Comparison of ENCODE assay signal across 9 mouse cellular contexts in the genomic region with DNA sequence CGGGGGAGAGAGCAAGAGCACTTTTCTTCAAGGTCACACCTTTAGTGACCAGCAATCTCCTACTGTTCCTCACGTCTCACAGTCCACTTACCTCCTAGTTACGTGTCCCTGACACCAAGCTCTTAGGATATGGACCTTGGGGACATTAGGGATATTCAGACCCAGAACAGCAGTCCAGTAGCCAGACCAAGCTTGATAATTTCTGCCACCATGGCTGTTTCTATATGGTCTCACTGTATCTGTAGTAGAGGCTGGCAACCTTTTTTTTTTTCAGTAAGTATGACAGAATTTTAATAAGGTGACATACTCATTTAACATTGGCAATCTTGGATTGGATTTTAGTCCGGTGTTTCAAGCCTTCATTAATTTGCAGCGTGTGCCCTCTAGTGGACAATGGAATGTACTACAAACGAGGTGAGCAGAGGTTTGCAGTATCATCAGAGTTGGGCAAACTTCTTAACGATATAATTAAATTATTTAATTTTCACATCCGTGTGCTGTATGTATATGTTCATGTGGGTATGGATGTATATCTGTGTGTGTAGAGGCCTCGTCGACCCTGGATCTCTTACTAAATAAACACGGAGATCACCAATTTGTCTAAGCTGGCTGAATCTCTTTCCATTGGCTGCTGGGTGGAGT. TPM values are rescaled to one million over a fixed set of nuclear protein-coding genes. Genes with fewer than 3 reads are reported as not detected.
DNase-seq lines count a peak whose midpoint lies in the region; ATAC-seq and TF ChIP-seq lines count a peak whose summit lies in the region.
"Had no signal": no experiment of that assay in that cellular context is flagged by ENCODE, and none has a peak within 500 bp of the region (broad histone marks: within the 10 kb centered on the region; RNA-seq: fewer than 3 reads in every experiment).

No protein-coding gene starts in this region.

- TF ChIP-seq RAD21 in CH12.LX (IDR thresholded peaks at IDR 0.05; ENCODE audit: low read depth, low read length), result peak; percentile 99

- peaks cover 1% of the 10 kb centered on the region for H3K9me3 ChIP-seq in CH12.LX (replicated peaks; ENCODE audit: low read length)

- H3K9ac ChIP-seq in CH12.LX (ENCODE audit: insufficient read depth, low read depth), result no peak overlapping the region

- dilution Hi-C loops in CH12.LX (cut with MboI; ENCODE audit: extremely low pct_ligation_motif_present, extremely low pct_unique_long_range_greater_than_20kb, low sequenced_read_pairs), result no loop called here

- no peak for TF ChIP-seq EP300 in CH12.LX (IDR thresholded peaks at IDR 0.05; ENCODE audit: low read length)

- H3K27ac ChIP-seq in CH12.LX (ENCODE audit: insufficient read depth, low read depth), result no peak overlapping the region

- in situ Hi-C loops in CH12.LX (cut with MboI; ENCODE audit: low pct_ligation_motif_present, low pct_unique_long_range_greater_than_20kb, low sequenced_read_pairs), result no loop called here

- TF ChIP-seq POLR2A in CH12.LX (IDR thresholded peaks at IDR 0.05; ENCODE audit: low read depth, low read length), result no peak

- H3K4me3 ChIP-seq in CH12.LX (replicated peaks in 1 of 3; ENCODE audit: low read depth in 2 of 3, low read length in 2 of 3, poor library complexity in 1 of 3), result no peak overlapping the region

- H3K36me3 ChIP-seq in CH12.LX (replicated peaks in 1 of 2; ENCODE audit: control insufficient read depth in 1 of 2, insufficient read depth in 1 of 2, low read length in 1 of 2), result no peaks in the 10 kb centered on the region
- no peaks in the 10 kb centered on the region for H3K36me3 ChIP-seq in splenic B cell, adult 2 months (ENCODE audit: control insufficient read depth, insufficient read depth, low read length, poor library complexity, severe bottlenecking)

- TF ChIP-seq CTCF in CH12.LX (conservative IDR thresholded peaks at IDR 0.05 in 1 of 2, IDR thresholded peaks at IDR 0.05 in 1 of 2; ENCODE audit: low read depth in 2 of 2, low read length in 2 of 2), result peak; percentile 85 to 91

- H3K27me3 ChIP-seq in CH12.LX (replicated peaks), result peaks cover 6% of the 10 kb centered on the region
- no peaks in the 10 kb centered on the region; the same call in 1 of the 2 replicates for H3K27me3 ChIP-seq in splenic B cell, adult 2 months (ENCODE audit: control insufficient read depth, insufficient read depth, low read length, poor library complexity, severe bottlenecking)

- no peaks in the 10 kb centered on the region for H3K79me2 ChIP-seq in CH12.LX (replicated peaks; ENCODE audit: control insufficient read depth, extremely low read depth, insufficient read depth, poor library complexity, severe bottlenecking)

- H3K4me1 ChIP-seq in CH12.LX (ENCODE audit: control insufficient read depth in 1 of 2, insufficient read depth in 2 of 2), result peaks cover 0 to 14% of the 10 kb centered on the region in 2 experiments; a peak in 2 of 4 replicates

- DNase-seq in adrenal gland, adult 18-20 months (ENCODE audit: low spot score in 2 of 2), result peak; percentile 30
- no peak for DNase-seq in adrenal gland, adult 8-10 months
- DNase-seq in CH12.LX (ENCODE audit: extremely low read depth), result peak; percentile 63
- DNase-seq in cerebellum, adult 8-10 months, result peak; percentile 45
- peak; percentile 43 for DNase-seq in forelimb bud, embryonic 11.5 days (ENCODE audit: low read depth, low spot score)
- peak; percentile 63 for DNase-seq in kidney, postnatal 10 days
- DNase-seq in splenic B cell, adult 2 months (ENCODE audit: low read depth, low spot score), result peak; percentile 78

- peak overlapping the region; percentile 84; the same call in 1 of the 2 replicates for H3K4me2 ChIP-seq in CH12.LX (ENCODE audit: insufficient read depth, low read depth, poor library complexity, severe bottlenecking)

- ATAC-seq in megakaryocyte, adult 5-6 weeks (ENCODE audit: poor library complexity, severe bottlenecking), result peak; percentile 74

TF ChIP-seq in CH12.LX, 34 proteins besides CTCF, POLR2A, EP300 and RAD21:
- TF ChIP-seq SMC3 (IDR thresholded peaks at IDR 0.05; ENCODE audit: low read depth, low read length) (peak; percentile 86), MXI1 (IDR thresholded peaks at IDR 0.05; ENCODE audit: low read depth, low read length) (no peak), BHLHE40 (IDR thresholded peaks at IDR 0.05; ENCODE audit: low read depth, low read length) (no peak), ZC3H11A (IDR thresholded peaks at IDR 0.05; ENCODE audit: low read depth, low read length) (peak; percentile 79)
TF ChIP-seq in CH12.LX: peak in this region for 2.

RNA-seq across cellular contexts. Expression of a gene that starts 17.1 kb away (rescaled TPM):
- 1 to 10 TPM in 1 of 2 experiments, under 1 TPM in 1; 0.13 to 1.4 TPM for total RNA-seq in adrenal gland, adult 18-20 months (2021)
- total RNA-seq in adrenal gland, adult 8-10 months (2022), result 1 to 10 TPM in 3 of 4 experiments, under 1 TPM in 1; 0.68 to 3.3 (median 1.7) TPM
- total RNA-seq in CH12.LX (2012; rRNA removed), result 1.6 and 1.9 TPM in 2 replicates
- total RNA-seq in CH12.LX (2014; rRNA removed), result 0.90 TPM in 2 replicates
- polyA plus RNA-seq in CH12.LX (2012; ENCODE audit: insufficient read length, low read depth), result 3.0 and 3.4 TPM in 2 replicates
- total RNA-seq in megakaryocyte, adult 5-6 weeks (2015), result not detected in 2 replicates
- not detected in 2 replicates for total RNA-seq in megakaryocyte, adult 5-6 weeks (2017)

RNA-seq across cellular contexts. Expression of a gene that starts 54.2 kb away (rescaled TPM):
- not detected for total RNA-seq in adrenal gland, adult 18-20 months (2021)
- not detected for total RNA-seq in adrenal gland, adult 8-10 months (2022)
- total RNA-seq in CH12.LX (2012; rRNA removed) (not detected in 2 replicates), CH12.LX (2014; rRNA removed) (not detected in 2 replicates)
- polyA plus RNA-seq in CH12.LX (2012; ENCODE audit: insufficient read length, low read depth), result not detected in 2 replicates
- total RNA-seq in megakaryocyte, adult 5-6 weeks (2015), result not detected in 2 replicates
- 0.81 TPM in 1 of 2 replicates, not detected in the other for total RNA-seq in megakaryocyte, adult 5-6 weeks (2017)
- polyA plus RNA-seq: testis, adult 2 months had no signal
